In genomic region chr10:81292554-81293333, GRCm38 (mm10) we compare ENCODE assay signal across 8 mouse cellular contexts. TPM values are rescaled to one million over a fixed set of nuclear protein-coding genes. Genes with fewer than 3 reads are reported as not detected.
A peak's percentile ranks its signal among the peaks of the same experiment; 100 is the strongest.
DNase-seq lines count a peak whose midpoint lies in the region; ATAC-seq and TF ChIP-seq lines count a peak whose summit lies in the region.

TSS of gene Pip5k1c (plus strand) at chr10:81292963.

- peak; percentile 81 for TF ChIP-seq CTCF in lung, adult 2 months (IDR thresholded peaks at IDR 0.05; ENCODE audit: insufficient read depth, low read length)

- under 1% methylated on average over 75 of the region's 80 CpGs for WGBS in forebrain, embryonic 15.5 days
- WGBS in lung, adult 2 months, result under 1% methylated on average over 79 of the region's 80 CpGs

- H3K36me3 ChIP-seq in ES-E14 (ENCODE audit: control insufficient read depth, insufficient read depth, low read length, poor library complexity, severe bottlenecking), result peaks cover 5% of the 10 kb centered on the region; the same call in 1 of the 2 replicates
- no peaks in the 10 kb centered on the region for H3K36me3 ChIP-seq in forebrain, embryonic 15.5 days

- ATAC-seq in forebrain, embryonic 15.5 days (replicated peaks), result peak; percentile 95
- peak; percentile 82 for ATAC-seq in neutrophil, adult 5-6 weeks (ENCODE audit: extremely low read depth, insufficient number of reproducible peaks, low FRiP score, poor library complexity, severe bottlenecking)

- peak within 1 kb of the TSS; percentile 67; the same call in 1 of the 2 replicates for H3K27ac ChIP-seq in ES-E14 (ENCODE audit: insufficient read depth, low read depth, low read length, poor library complexity, severe bottlenecking)
- H3K27ac ChIP-seq in forebrain, embryonic 15.5 days (replicated peaks), result peak within 1 kb of the TSS; percentile 95

- peak within 1 kb of the TSS; percentile 97 for H3K9ac ChIP-seq in ES-E14 (ENCODE audit: insufficient read depth, low read depth, low read length, poor library complexity, severe bottlenecking)
- H3K9ac ChIP-seq in forebrain, embryonic 15.5 days (replicated peaks), result peak within 1 kb of the TSS; percentile 95

- peak; percentile 100 for DNase-seq in ES-E14 (ENCODE audit: low read depth, low spot score)
- DNase-seq in cerebellum, adult 11-12 months, result peak; percentile 100
- DNase-seq in heart, postnatal 25 days (ENCODE audit: low spot score), result peak; percentile 99
- peak; percentile 99 to 100 for DNase-seq in layer of hippocampus, adult 18-20 months (ENCODE audit: low spot score in 2 of 2)
- peak; percentile 98 for DNase-seq in lung, adult 2 months
- peak; percentile 99 to 100 for DNase-seq in thymus, adult 18-20 months

- H3K9me3 ChIP-seq in ES-E14 (ENCODE audit: control insufficient read depth, insufficient read depth, low read depth, low read length), result no peaks in the 10 kb centered on the region
- H3K9me3 ChIP-seq in forebrain, embryonic 15.5 days, result no peaks in the 10 kb centered on the region

- intact Hi-C loops in heart, postnatal 25 days (cut with DNase I), result loop anchor here (2.0 kb wide), 1 partner anchor 28 kb away; the partner anchor contains the start of gene Cactin

- peak within 1 kb of the TSS; percentile 83 to 97 for H3K4me3 ChIP-seq in ES-E14 (ENCODE audit: insufficient read depth in 1 of 2, low read depth in 1 of 2, low read length in 2 of 2, poor library complexity in 1 of 2, severe bottlenecking in 1 of 2)
- peak within 1 kb of the TSS; percentile 97 for H3K4me3 ChIP-seq in forebrain, embryonic 15.5 days
- H3K4me3 ChIP-seq in lung, adult 2 months (replicated peaks; ENCODE audit: extremely low read depth, low read depth, low read length), result peak within 1 kb of the TSS; percentile 84

- in situ Hi-C loops in ES-E14 (cut with MboI; ENCODE audit: low sequenced_read_pairs in 2 of 2, unreplicated experiment in 2 of 2), result no loop called here

- TF ChIP-seq POLR2A in lung, adult 2 months (IDR thresholded peaks at IDR 0.05; ENCODE audit: borderline replicate concordance, extremely low read depth, low read depth, low read length), result peak; percentile 68

- H3K4me2 ChIP-seq in forebrain, embryonic 15.5 days (replicated peaks), result peak within 1 kb of the TSS; percentile 74

- no peaks in the 10 kb centered on the region; the same call in 1 of the 2 replicates for H3K27me3 ChIP-seq in forebrain, embryonic 15.5 days

- H3K4me1 ChIP-seq in ES-E14 (ENCODE audit: control insufficient read depth in 2 of 2, insufficient read depth in 2 of 2, low read length in 2 of 2, poor library complexity in 1 of 2), result peaks cover 4 to 29% of the 10 kb centered on the region in 2 experiments
- peaks cover 47% of the 10 kb centered on the region for H3K4me1 ChIP-seq in forebrain, embryonic 15.5 days
- H3K4me1 ChIP-seq in lung, adult 2 months (ENCODE audit: control insufficient read depth, insufficient read depth, low read length), result peaks cover 20% of the 10 kb centered on the region

TF ChIP-seq in ES-E14, 5 proteins besides CTCF, POLR2A, EP300 and RAD21:
- no peak for TF ChIP-seq MAFK (IDR thresholded peaks at IDR 0.05; ENCODE audit: insufficient read depth, low read depth, low read length)
- 0 out of 2 replicates have a peak, but pooled peaks have one; percentile 31 for TF ChIP-seq CHD2 (IDR thresholded peaks at IDR 0.05; ENCODE audit: low read depth, low read length)
- TF ChIP-seq HCFC1 (IDR thresholded peaks at IDR 0.05; ENCODE audit: borderline replicate concordance, insufficient read depth, low read length), result peak; percentile 60; the same call in 1 of the 2 replicates

RNA-seq across cellular contexts. Expression of gene Pip5k1c, which starts in this region (rescaled TPM):
- total RNA-seq in ES-E14 (2012; rRNA removed), result 27.3 and 34.6 TPM in 2 replicates
- 123 and 127 TPM in 2 replicates for polyA plus RNA-seq in forebrain, embryonic 15.5 days (2015; fragmentation: Nextera tagmentation; extraction: Ambion mirVana)
- 10 to 100 TPM; 30.0 to 33.7 TPM for total RNA-seq in heart, postnatal 25 days (2021)
- 100 to 1,000 TPM; 303 to 304 TPM for total RNA-seq in layer of hippocampus, adult 18-20 months (2021)
- polyA plus RNA-seq in lung, adult 2 months (2012; rRNA removed), result 103 and 104 TPM in 2 replicates
- 98.0 and 112 TPM in 2 replicates for total RNA-seq in neutrophil, adult 5-6 weeks (2017)

Comparison
In these comparisons a context has a peak if more than half of its experiments do, and no peak if none do; other contexts are left out.
1. Peak in every context shown above with its lines: DNase-seq, ATAC-seq, H3K4me3 ChIP-seq and H3K27ac ChIP-seq.